Mouse (Mus musculus) activated CD4-positive, CD25-positive, alpha-beta regulatory T cell, adult 4 months (primary cell): Measurements from ENCODE around the gene Odam. TPM values are rescaled to one million over a fixed set of nuclear protein-coding genes. Genes with fewer than 3 reads are reported as not detected.

Experiments
- ATAC-seq: one replicate; pipeline ENCODE4 v1.8.0; 2017
- polyA plus RNA-seq, 2 experiments: library from polyadenylated mRNA; unstranded; fragments of 100-300 nt; shearing (Covaris generic); gene quantifications; one replicate each; pipeline ENCODE4 v1.2.1; 2017

The Odam gene
- not detected for polyA plus RNA-seq

DNA sequence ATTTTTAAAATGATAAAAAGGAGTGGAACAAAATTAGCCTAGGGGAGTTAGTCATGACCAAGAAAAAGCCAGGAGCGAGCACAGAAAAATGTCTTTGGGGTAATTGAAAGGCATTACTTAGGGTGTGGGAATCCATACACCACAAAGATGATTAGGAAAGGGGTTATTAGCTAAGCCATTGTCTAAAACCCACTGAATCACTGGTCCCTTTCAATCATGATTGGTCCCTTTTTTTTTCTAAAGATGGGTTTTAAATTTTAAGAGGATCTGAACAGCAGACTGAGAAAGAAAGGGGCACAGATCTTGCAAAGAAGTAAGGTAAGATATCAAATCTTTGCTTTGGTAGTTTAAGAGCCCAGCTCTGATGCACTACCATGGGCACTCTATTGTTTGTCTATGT, at the start of gene Odam:
TSS of gene Odam (plus strand) at position 301 of the 400 bp plus-strand sequence.
- no peak for ATAC-seq

GRCm38 (mm10) chr5:87855136-87855716, 29.6 kb upstream of the Odam start:
- ATAC-seq: no peak

GRCm38 (mm10) chr5:87870084-87870483, 14.7 kb upstream of the Odam start:
- ATAC-seq: no peak

- ATAC-seq: no peak
These were observed 13.4 kb upstream of the Odam start for GRCm38 (mm10) chr5:87871423-87871822.

GRCm38 (mm10) chr5:87925372-87925771, 40.5 kb downstream of the Odam start, which contains the start of gene Csn3:
Csn3 (plus strand) TSS chr5:87925579.
- ATAC-seq: no peak

DNA sequence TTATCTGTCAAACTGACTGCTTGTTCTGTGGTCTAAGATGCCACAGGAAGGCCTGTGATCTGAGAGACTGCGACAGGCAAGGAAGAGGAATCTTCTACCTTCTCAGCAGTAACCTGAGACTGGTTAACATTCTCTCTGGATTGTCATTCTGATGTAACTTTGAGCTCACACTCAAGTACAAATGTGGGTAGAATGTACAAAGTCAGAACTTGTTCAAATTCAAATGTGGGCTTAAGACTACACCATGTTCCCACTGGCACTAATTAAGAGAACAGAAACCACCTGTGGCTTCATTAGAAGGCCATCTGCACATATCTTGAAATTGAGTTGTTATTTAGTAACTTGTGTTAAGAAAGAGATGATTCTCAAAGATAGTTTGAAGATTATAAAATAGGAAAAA, 46.8 kb downstream of the Odam start:
- no peak for ATAC-seq

GRCm38 (mm10) chr5:87940752-87941151, 55.9 kb downstream of the Odam start:
- ATAC-seq: no peak

GRCm38 (mm10) chr5:87942515-87942914, 57.7 kb downstream of the Odam start:
- ATAC-seq: no peak

Other genes with a start within 250 kb of the Odam start
- gene Csn1s1, start 218.8 kb upstream of the Odam start, polyA plus RNA-seq: not detected
- gene Csn2, start 185.4 kb upstream of the Odam start, polyA plus RNA-seq: not detected
- gene Csn1s2a, start 110.5 kb upstream of the Odam start, polyA plus RNA-seq: not detected
- gene Csn1s2b, start 76.9 kb upstream of the Odam start, polyA plus RNA-seq: under 1 TPM in 1 of 2 experiments, not detected in 1; 0.26 TPM
- gene Prr27, start 59.3 kb upstream of the Odam start, polyA plus RNA-seq: not detected
- not detected for gene Csn3, start 40.5 kb downstream of the Odam start, polyA plus RNA-seq
- not detected for gene 2310003L06Rik, start 84.4 kb downstream of the Odam start, polyA plus RNA-seq
- not detected for gene Gm28434, start 84.5 kb downstream of the Odam start, polyA plus RNA-seq
- not detected for gene Cabs1, start 94.4 kb downstream of the Odam start, polyA plus RNA-seq
- gene Smr3a, start 117.5 kb downstream of the Odam start, polyA plus RNA-seq: not detected
- not detected for gene Smr2, start 201.5 kb downstream of the Odam start, polyA plus RNA-seq
- gene Gm11116, start 226.5 kb downstream of the Odam start, polyA plus RNA-seq: not detected